Mouse (Mus musculus) erythroblast, adult 5-6 weeks (primary cell): ENCODE measurements around the gene Dok4. TPM values are rescaled to one million over a fixed set of nuclear protein-coding genes. Genes with fewer than 3 reads are reported as not detected.
A peak's percentile ranks its signal among the peaks of the same experiment; 100 is the strongest.

ENCODE experiments used
- ATAC-seq: replicated peaks from 2 replicates; pipeline ENCODE4 v1.8.0; 2016; ENCODE audit warnings: moderate number of reproducible peaks, mild to moderate bottlenecking, moderate TSS enrichment, inconsistent platforms; ENCODE audit not compliant: poor library complexity, low FRiP score, severe bottlenecking
- total RNA-seq, 2 experiments: library from RNA; stranded (forward) in 1 of 2; stranded (reverse) in 1 of 2; fragments of 150-400 nt in 1 of 2; fragments of 200-764, 138-1000 nt in 1 of 2; gene quantifications; 2 replicates each; pipeline versions ENCODE4 v1.2.3 to v1.2.4; 2015 to 2017; ENCODE audit warnings: low replicate concordance in 2 of 2

Gene Dok4
- total RNA-seq (2015; ENCODE audit: low replicate concordance): 1.2 and 1.5 TPM in 2 replicates
- 4.0 and 6.0 TPM in 2 replicates for total RNA-seq (2017; ENCODE audit: low replicate concordance)

GRCm38 (mm10) chr8:94876197-94876730 lies at the start of gene Dok4:
Gene Dok4, minus strand, starts transcription at chr8:94876330.
- ATAC-seq: peak; percentile 74

- no peak for ATAC-seq
These were observed 47.3 kb upstream of the Dok4 start, which contains the start of gene Adgrg5 for GRCm38 (mm10) chr8:94923405-94923804. Gene Adgrg5, plus strand, starts transcription at chr8:94923694.

- no peak for ATAC-seq
These were observed 46.5 kb upstream of the Dok4 start for GRCm38 (mm10) chr8:94922602-94923001.

GRCm38 (mm10) chr8:94922176-94922575 lies 46.0 kb upstream of the Dok4 start:
- no peak for ATAC-seq

GRCm38 (mm10) chr8:94919256-94919655 lies 43.1 kb upstream of the Dok4 start:
- no peak for ATAC-seq

GRCm38 (mm10) chr8:94917851-94918495 lies 41.8 kb upstream of the Dok4 start, which contains the start of gene Ccdc102a:
Gene Ccdc102a, minus strand, starts transcription at chr8:94918098.
- no peak for ATAC-seq

GRCm38 (mm10) chr8:94917352-94917751 lies 41.2 kb upstream of the Dok4 start:
- ATAC-seq: no peak

- ATAC-seq: no peak
These were observed 40.8 kb upstream of the Dok4 start for GRCm38 (mm10) chr8:94916960-94917324.

- no peak for ATAC-seq
These were observed 40.3 kb upstream of the Dok4 start for GRCm38 (mm10) chr8:94916311-94916959.

- no peak for ATAC-seq
These were observed 38.6 kb upstream of the Dok4 start for GRCm38 (mm10) chr8:94914701-94915101.

- no peak for ATAC-seq
These were observed 38.1 kb upstream of the Dok4 start for GRCm38 (mm10) chr8:94914256-94914655.

- no peak for ATAC-seq
These were observed 37.0 kb upstream of the Dok4 start for GRCm38 (mm10) chr8:94913061-94913660.

GRCm38 (mm10) chr8:94908847-94909246 lies 32.7 kb upstream of the Dok4 start:
- ATAC-seq: peak; percentile 86

- ATAC-seq: no peak
These were observed 31.6 kb upstream of the Dok4 start for GRCm38 (mm10) chr8:94907591-94908300.

- no peak for ATAC-seq
These were observed 28.5 kb upstream of the Dok4 start for GRCm38 (mm10) chr8:94904450-94905175.

GRCm38 (mm10) chr8:94903709-94904108 lies 27.6 kb upstream of the Dok4 start:
- no peak for ATAC-seq

- ATAC-seq: no peak
These were observed 24.9 kb upstream of the Dok4 start for GRCm38 (mm10) chr8:94901031-94901430.

- ATAC-seq: no peak
These were observed 24.5 kb upstream of the Dok4 start for GRCm38 (mm10) chr8:94900617-94901016.

- ATAC-seq: peak; percentile 94
These were observed 23.1 kb upstream of the Dok4 start for GRCm38 (mm10) chr8:94899262-94899661.
